Mouse (Mus musculus): ENCODE measurements around the gene Olfr906. TPM values are rescaled to one million over a fixed set of nuclear protein-coding genes. Genes with fewer than 3 reads are reported as not detected.

Gene Olfr906
- polyA plus RNA-seq (2014; fragmentation: Nextera tagmentation; extraction: Ambion mirVana) = not detected in 2 replicates

DNA sequence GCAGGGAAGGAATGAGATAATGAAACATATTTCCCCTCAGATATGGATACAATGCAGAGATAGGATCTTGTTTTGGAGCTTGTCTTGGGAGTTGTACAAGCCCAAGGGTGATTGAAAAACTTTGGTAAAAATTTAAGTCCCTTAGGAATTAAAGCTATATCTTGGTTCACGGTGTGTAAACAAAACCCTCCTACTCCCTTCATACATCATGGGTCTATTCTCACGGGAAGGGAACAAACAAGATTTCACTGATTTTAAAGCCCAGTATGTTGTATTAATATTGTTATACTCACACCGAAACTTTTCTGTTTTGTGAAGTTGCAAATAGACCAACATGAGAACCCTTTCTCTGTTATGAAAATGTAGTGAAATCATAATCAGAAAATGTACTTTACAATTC lies at the start of gene Olfr906:
Gene Olfr906 (plus strand): TSS at position 301 of the 400 bp plus-strand sequence.
- DNase-seq (no peak), ATAC-seq (ENCODE audit: low FRiP score, low TSS enrichment) (no peak)
- Histone ChIP-seq H3K4me3 (replicated peaks; ENCODE audit: low read depth, low read length) (no peak within 1 kb of the TSS), H3K27ac (replicated peaks; ENCODE audit: low read depth, low read length) (no peak within 1 kb of the TSS), H3K9me3 (ENCODE audit: control insufficient read depth, low read length) (no peaks in the 10 kb centered on the region), H3K4me2 (ENCODE audit: low read length) (no peak within 1 kb of the TSS), H3K36me3 (ENCODE audit: control insufficient read depth, insufficient read depth, low read length) (no peaks in the 10 kb centered on the region), H3K4me1 (ENCODE audit: control insufficient read depth, insufficient read depth, low read length) (no peaks in the 10 kb centered on the region), H3K27me3 (ENCODE audit: control insufficient read depth, insufficient read depth, low read length) (no peaks in the 10 kb centered on the region), H3K9ac (replicated peaks; ENCODE audit: low read length) (no peak within 1 kb of the TSS)
- 94% methylated on average over 3 of the region's 3 CpGs for WGBS

DNA sequence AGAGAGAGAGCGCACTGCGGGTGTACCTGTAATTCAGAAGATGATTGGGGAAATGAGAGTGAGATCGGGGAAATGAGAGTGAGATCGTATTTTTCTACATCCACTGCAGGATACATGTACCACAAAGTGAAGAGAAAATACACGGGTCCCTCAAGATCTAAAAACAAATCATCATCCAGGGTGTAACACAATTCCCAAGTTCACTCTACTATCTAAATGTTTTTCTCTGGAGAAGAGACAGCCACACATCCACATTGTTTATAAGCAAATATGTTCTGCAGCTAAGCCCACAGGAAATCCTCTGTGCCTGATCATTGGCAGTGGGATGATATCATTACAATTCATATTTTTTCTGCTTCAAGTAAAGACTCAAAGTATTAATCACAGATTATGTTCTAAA lies 39.5 kb upstream of the Olfr906 start, which contains the start of gene Olfr902:
Gene Olfr902 (plus strand): TSS at position 301 of the 400 bp plus-strand sequence.
- Histone ChIP-seq H3K9me3 (ENCODE audit: control insufficient read depth, low read length) (no peaks in the 10 kb centered on the region), H3K4me1 (ENCODE audit: control insufficient read depth, insufficient read depth, low read length) (no peaks in the 10 kb centered on the region), H3K27ac (replicated peaks; ENCODE audit: low read depth, low read length) (no peak within 1 kb of the TSS), H3K4me3 (replicated peaks; ENCODE audit: low read depth, low read length) (no peak within 1 kb of the TSS), H3K36me3 (ENCODE audit: control insufficient read depth, insufficient read depth, low read length) (no peaks in the 10 kb centered on the region), H3K27me3 (ENCODE audit: control insufficient read depth, insufficient read depth, low read length) (no peaks in the 10 kb centered on the region), H3K4me2 (ENCODE audit: low read length) (no peak within 1 kb of the TSS), H3K9ac (replicated peaks; ENCODE audit: low read length) (no peak within 1 kb of the TSS)
- ATAC-seq (ENCODE audit: low FRiP score, low TSS enrichment) (no peak), DNase-seq (no peak)
- 92% methylated on average over 5 of the region's 5 CpGs for WGBS

DNA sequence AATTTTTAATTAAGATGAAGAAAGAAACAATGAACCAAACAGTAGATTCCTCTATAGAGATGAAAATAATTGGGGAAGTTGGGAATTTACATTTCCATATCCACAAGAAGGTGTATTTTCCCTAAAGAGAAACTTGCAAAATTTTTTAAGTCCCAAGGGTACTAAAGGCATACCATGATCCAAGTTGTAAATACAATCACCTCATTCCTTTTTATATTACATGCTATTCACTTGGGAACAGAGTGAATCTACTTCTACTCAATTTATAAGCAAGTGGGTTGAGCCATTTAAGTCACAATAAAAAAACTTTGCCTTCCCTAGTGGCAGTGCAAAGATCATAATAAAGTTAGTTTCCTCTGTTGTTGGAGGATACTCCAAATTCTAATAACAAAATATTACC lies 24.0 kb upstream of the Olfr906 start, which contains the start of gene Olfr904:
Gene Olfr904 (plus strand): TSS at position 301 of the 400 bp plus-strand sequence.
- no peak within 1 kb of the TSS for H3K4me3 ChIP-seq (replicated peaks; ENCODE audit: low read depth, low read length)
- H3K9ac ChIP-seq (replicated peaks; ENCODE audit: low read length) = no peak within 1 kb of the TSS
- H3K27ac ChIP-seq (replicated peaks; ENCODE audit: low read depth, low read length) = no peak within 1 kb of the TSS
- ATAC-seq (ENCODE audit: low FRiP score, low TSS enrichment) (no peak), DNase-seq (no peak)
- no peak within 1 kb of the TSS for H3K4me2 ChIP-seq (ENCODE audit: low read length)
- no peaks in the 10 kb centered on the region for H3K36me3 ChIP-seq (ENCODE audit: control insufficient read depth, insufficient read depth, low read length)
- no peaks in the 10 kb centered on the region for H3K9me3 ChIP-seq (ENCODE audit: control insufficient read depth, low read length)
- H3K4me1 ChIP-seq (ENCODE audit: control insufficient read depth, insufficient read depth, low read length) = no peaks in the 10 kb centered on the region
- H3K27me3 ChIP-seq (ENCODE audit: control insufficient read depth, insufficient read depth, low read length) = no peaks in the 10 kb centered on the region

DNA sequence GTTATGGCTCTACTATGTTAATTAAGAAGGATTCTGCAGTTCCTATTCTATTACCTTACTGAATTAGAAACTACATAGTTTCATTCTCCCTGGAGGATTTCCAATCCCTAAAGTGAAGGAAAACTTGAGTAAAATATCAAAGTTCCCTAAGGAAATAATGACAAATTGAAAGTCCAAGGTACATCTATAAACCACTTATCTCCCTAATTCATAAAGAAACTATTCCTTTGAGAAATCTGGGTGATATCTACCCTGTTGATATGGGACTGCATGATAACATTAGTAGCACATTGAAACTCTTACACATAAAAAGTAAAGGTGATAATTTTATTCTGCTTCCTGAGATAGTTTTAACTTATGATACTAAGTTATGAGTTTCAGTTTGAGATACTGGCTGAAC lies 16.1 kb upstream of the Olfr906 start, which contains the start of gene Olfr905:
Gene Olfr905 (plus strand): TSS at position 301 of the 400 bp plus-strand sequence.
- ATAC-seq (ENCODE audit: low FRiP score, low TSS enrichment) (no peak), DNase-seq (no peak)
- Histone ChIP-seq H3K4me3 (replicated peaks; ENCODE audit: low read depth, low read length) (no peak within 1 kb of the TSS), H3K36me3 (ENCODE audit: control insufficient read depth, insufficient read depth, low read length) (no peaks in the 10 kb centered on the region), H3K4me2 (ENCODE audit: low read length) (no peak within 1 kb of the TSS), H3K4me1 (ENCODE audit: control insufficient read depth, insufficient read depth, low read length) (no peaks in the 10 kb centered on the region), H3K9ac (replicated peaks; ENCODE audit: low read length) (no peak within 1 kb of the TSS), H3K9me3 (ENCODE audit: control insufficient read depth, low read length) (no peaks in the 10 kb centered on the region), H3K27ac (replicated peaks; ENCODE audit: low read depth, low read length) (no peak within 1 kb of the TSS), H3K27me3 (ENCODE audit: control insufficient read depth, insufficient read depth, low read length) (no peaks in the 10 kb centered on the region)

DNA sequence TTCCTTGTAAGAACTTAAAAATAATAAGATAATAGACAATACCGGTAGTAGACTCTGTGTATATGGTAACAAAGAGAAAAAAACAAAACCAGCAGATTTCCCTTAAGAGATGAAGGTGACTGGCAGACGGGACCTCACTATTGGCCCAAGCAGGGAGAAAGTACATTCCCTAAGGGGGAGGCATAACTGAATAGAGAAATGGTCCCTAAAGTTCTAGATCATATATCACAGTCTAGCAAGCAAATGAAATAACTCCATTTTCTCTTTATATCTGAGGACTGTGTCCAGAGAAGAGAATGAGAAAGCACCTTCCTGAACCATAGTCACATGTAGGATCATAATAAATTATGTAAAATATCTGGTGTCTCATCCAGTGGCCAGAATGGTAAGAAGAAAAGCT lies 8.6 kb downstream of the Olfr906 start, which contains the start of gene Olfr907:
Gene Olfr907 (plus strand): TSS at position 301 of the 400 bp plus-strand sequence.
- WGBS = 89% methylated on average over 2 of the region's 2 CpGs
- Histone ChIP-seq H3K4me3 (replicated peaks; ENCODE audit: low read depth, low read length) (no peak within 1 kb of the TSS), H3K27me3 (ENCODE audit: control insufficient read depth, insufficient read depth, low read length) (no peaks in the 10 kb centered on the region), H3K27ac (replicated peaks; ENCODE audit: low read depth, low read length) (no peak within 1 kb of the TSS), H3K4me1 (ENCODE audit: control insufficient read depth, insufficient read depth, low read length) (no peaks in the 10 kb centered on the region), H3K4me2 (ENCODE audit: low read length) (no peak within 1 kb of the TSS), H3K9ac (replicated peaks; ENCODE audit: low read length) (no peak within 1 kb of the TSS), H3K36me3 (ENCODE audit: control insufficient read depth, insufficient read depth, low read length) (no peaks in the 10 kb centered on the region), H3K9me3 (ENCODE audit: control insufficient read depth, low read length) (no peaks in the 10 kb centered on the region)
- no peak for DNase-seq
- no peak for ATAC-seq (ENCODE audit: low FRiP score, low TSS enrichment)

DNA sequence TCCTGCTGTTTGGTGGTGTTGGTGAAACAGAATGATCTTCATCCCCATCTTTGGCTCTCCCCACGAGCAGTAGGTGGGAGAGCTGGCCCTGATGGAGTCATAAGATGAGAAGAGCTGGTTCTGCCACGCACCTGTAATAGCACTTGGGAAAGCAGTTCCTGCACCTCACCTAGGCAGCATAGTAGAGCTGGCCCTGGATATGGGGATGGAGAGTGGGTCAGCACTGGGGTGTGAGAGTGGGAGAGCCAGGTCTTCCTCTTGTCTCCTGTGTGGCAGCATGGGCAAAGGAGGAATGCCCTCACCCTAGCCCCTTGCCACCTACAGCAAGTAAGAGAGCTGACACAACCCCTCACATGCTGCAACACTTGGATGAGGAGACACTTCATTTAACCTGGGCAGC lies 25.5 kb downstream of the Olfr906 start:
- 74% methylated on average over 2 of the region's 2 CpGs for WGBS
- no peak overlapping the region for H3K4me3 ChIP-seq (replicated peaks; ENCODE audit: low read depth, low read length)
- no peaks in the 10 kb centered on the region for H3K4me1 ChIP-seq (ENCODE audit: control insufficient read depth, insufficient read depth, low read length)
- H3K36me3 ChIP-seq (ENCODE audit: control insufficient read depth, insufficient read depth, low read length) = no peaks in the 10 kb centered on the region
- no peak; the same call in 1 of the 2 replicates for ATAC-seq (ENCODE audit: low FRiP score, low TSS enrichment)
- H3K9ac ChIP-seq (replicated peaks; ENCODE audit: low read length) = no peak overlapping the region
- DNase-seq = no peak
- no peaks in the 10 kb centered on the region for H3K27me3 ChIP-seq (ENCODE audit: control insufficient read depth, insufficient read depth, low read length)
- no peak overlapping the region for H3K4me2 ChIP-seq (ENCODE audit: low read length)
- H3K27ac ChIP-seq (replicated peaks; ENCODE audit: low read depth, low read length) = no peak overlapping the region
- H3K9me3 ChIP-seq (ENCODE audit: control insufficient read depth, low read length) = no peaks in the 10 kb centered on the region

DNA sequence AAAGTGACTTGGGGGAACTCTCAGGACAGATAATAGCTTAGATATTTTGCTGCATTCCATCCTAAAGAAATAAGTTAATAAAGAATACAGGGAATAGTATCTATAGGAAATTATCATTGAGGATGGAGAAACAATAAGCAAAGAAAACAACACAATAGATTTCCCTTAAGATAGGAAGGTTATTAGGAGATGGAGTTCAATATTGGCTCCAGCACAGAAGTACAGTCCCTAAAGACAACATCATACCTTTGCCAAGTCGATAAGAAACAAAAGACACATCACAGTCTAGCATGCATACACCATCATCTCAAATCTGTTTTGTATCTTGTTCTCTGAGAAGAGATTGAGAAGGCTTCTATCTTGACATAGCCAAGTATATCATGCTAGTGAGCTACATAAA lies 34.4 kb downstream of the Olfr906 start, which contains the start of gene Olfr911-ps1:
Gene Olfr911-ps1 (plus strand): TSS at position 301 of the 400 bp plus-strand sequence.
- H3K27ac ChIP-seq (replicated peaks; ENCODE audit: low read depth, low read length) = no peak within 1 kb of the TSS
- no peak within 1 kb of the TSS for H3K4me2 ChIP-seq (ENCODE audit: low read length)
- no peak for DNase-seq
- no peaks in the 10 kb centered on the region for H3K36me3 ChIP-seq (ENCODE audit: control insufficient read depth, insufficient read depth, low read length)
- H3K4me3 ChIP-seq (replicated peaks; ENCODE audit: low read depth, low read length) = no peak within 1 kb of the TSS
- no peaks in the 10 kb centered on the region for H3K4me1 ChIP-seq (ENCODE audit: control insufficient read depth, insufficient read depth, low read length)
- H3K9ac ChIP-seq (replicated peaks; ENCODE audit: low read length) = no peak within 1 kb of the TSS
- ATAC-seq (ENCODE audit: low FRiP score, low TSS enrichment) = no peak
- no peaks in the 10 kb centered on the region for H3K27me3 ChIP-seq (ENCODE audit: control insufficient read depth, insufficient read depth, low read length)
- no peaks in the 10 kb centered on the region for H3K9me3 ChIP-seq (ENCODE audit: control insufficient read depth, low read length)
- WGBS = 67% methylated on average over 1 of the region's 1 CpGs

DNA sequence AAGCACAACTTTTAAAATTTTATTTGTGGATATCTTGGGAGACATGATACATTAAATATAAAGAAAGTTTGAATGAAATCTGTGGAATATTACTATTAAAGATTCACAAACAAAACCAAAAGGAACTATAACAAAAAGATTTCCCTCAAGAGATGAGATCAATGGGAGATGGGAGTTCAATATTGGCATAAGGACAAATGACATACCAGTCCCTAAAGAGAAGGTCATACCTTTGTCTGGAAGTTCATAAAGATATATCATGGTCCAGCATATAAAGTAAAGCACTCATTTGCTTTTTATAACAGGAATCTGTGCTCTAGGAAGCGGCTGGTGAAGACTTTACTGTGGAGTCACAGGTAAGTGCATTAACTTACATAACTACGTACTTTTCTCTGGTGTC lies 50.7 kb downstream of the Olfr906 start, which contains the start of gene Olfr910:
Gene Olfr910 (plus strand): TSS at position 301 of the 400 bp plus-strand sequence.
- 97% methylated on average over 2 of the region's 2 CpGs for WGBS
- ATAC-seq (ENCODE audit: low FRiP score, low TSS enrichment) = no peak

More for the DNA sequence above, 50.7 kb downstream of the Olfr906 start, which contains the start of gene Olfr910:
- Histone ChIP-seq H3K27ac (replicated peaks; ENCODE audit: low read depth, low read length) (no peak within 1 kb of the TSS), H3K4me2 (ENCODE audit: low read length) (no peak within 1 kb of the TSS), H3K4me1 (ENCODE audit: control insufficient read depth, insufficient read depth, low read length) (no peaks in the 10 kb centered on the region), H3K9ac (replicated peaks; ENCODE audit: low read length) (no peak within 1 kb of the TSS), H3K9me3 (ENCODE audit: control insufficient read depth, low read length) (no peaks in the 10 kb centered on the region), H3K27me3 (ENCODE audit: control insufficient read depth, insufficient read depth, low read length) (no peaks in the 10 kb centered on the region), H3K36me3 (ENCODE audit: control insufficient read depth, insufficient read depth, low read length) (no peaks in the 10 kb centered on the region), H3K4me3 (replicated peaks; ENCODE audit: low read depth, low read length) (no peak within 1 kb of the TSS)
- DNase-seq = no peak
